Mouse (Mus musculus): ENCODE measurements around the gene Olfr279.
A peak's percentile ranks its signal among the peaks of the same experiment; 100 is the strongest.
"Not testable (repeated sequence)": the region's sequence is repeated elsewhere in the genome, so short reads cannot be mapped to it uniquely, and the experiment has no call there.

Olfr279 gene

DNA sequence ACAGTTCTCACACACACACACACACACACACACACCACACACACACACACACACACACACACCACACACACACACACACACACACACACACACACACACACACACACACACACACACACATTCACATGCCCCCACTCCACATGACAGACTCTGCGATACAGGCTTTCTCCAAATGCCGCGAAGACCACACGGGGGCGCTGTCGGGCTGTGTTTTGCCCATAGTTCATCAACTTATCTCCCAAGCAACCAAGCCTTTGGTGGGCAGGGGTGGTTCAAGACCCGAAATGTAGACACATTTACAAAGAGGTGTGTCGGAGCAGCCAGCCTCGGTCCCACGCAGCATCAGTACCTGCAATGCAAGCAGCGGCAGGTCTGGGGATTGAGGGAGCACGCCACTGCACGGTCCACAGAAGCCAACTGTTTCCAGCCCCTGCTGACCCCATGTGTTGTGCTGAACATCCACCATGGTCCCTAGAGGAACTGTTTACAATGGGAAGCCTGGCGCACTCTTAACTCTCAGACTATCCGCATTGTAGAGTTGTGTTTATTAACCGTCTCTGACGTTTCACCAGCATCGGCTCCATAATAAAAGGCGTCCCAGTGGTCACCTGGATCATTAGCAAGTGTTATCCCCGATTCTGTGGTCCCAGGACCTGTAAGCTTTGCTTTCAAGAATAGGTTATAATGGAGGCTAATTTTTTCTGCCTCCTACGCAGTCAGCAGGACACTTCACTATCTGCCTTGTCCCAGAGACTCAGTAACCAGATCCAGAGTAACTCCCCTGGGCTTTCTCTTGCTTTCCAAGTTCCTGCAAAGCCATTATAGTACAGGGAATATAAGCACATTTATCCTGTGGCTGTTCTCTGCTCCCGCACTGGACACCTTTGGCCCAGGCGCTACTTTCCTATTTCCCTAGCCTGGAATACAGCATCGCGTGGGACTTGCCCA, 18.5 kb downstream of the Olfr279 start:
- no peak for DNase-seq (ENCODE audit: extremely low spot score, low read depth, low spot score)

DNA sequence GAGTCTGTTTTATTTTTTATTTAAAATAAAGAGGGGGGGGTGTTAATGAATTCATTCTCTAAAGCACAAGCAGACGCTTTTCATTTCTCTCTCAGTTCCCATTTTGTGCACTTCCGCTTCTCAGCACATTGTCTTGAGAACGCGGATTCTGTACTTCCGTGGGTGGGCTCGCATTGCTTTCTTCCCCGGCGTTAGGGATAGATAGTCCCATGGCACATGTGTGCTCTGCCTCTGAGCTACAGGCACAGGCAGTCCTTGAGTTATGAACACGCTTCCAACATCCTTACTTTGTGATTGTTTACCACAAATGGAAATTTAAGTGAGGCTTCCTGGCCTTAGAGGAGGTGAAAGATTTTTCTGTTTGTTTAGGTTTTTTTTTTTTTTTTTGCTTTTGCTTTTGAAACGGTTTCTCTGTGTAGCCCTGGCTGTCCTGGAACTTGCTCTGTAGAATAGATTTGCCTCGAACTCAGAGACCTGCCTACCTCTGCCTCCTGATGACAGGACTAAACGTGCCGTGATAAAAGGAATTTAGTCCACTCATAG, 19.3 kb downstream of the Olfr279 start:
- no peak for DNase-seq (ENCODE audit: extremely low spot score, low read depth, low spot score)

GRCm38 (mm10) chr15:98512232-98512631, 20.0 kb downstream of the Olfr279 start:
- no peak for DNase-seq (ENCODE audit: extremely low spot score, low read depth, low spot score)

DNA sequence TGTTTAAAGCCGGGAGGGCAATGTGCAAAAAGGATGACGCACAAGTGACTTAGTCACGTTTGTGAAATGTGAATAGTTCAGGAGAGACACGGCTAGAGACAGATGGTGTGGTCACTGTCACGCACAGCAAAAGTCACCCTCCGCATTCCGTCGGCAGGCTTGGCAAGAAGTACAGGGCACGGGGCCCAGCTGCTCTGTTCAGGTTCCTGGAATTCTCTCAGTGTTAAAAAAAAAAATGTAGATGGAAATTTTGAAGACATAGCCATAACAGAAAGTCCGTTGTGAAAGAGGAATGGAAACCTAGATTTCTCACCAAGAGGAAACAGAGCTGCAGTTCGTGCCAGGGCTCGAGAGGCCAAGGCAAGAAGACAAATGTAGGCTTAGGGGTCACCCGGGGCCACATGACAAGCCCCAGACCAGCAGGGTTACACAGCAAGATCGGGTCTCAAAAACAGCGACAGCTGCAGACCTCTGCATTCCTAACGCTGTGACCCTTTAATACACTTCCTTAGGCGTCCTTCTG, 20.7 kb downstream of the Olfr279 start:
- no peak for DNase-seq (ENCODE audit: extremely low spot score, low read depth, low spot score)

GRCm38 (mm10) chr15:98513676-98514075, 21.5 kb downstream of the Olfr279 start:
- DNase-seq (ENCODE audit: extremely low spot score, low read depth, low spot score): not testable (repeated sequence)

DNA sequence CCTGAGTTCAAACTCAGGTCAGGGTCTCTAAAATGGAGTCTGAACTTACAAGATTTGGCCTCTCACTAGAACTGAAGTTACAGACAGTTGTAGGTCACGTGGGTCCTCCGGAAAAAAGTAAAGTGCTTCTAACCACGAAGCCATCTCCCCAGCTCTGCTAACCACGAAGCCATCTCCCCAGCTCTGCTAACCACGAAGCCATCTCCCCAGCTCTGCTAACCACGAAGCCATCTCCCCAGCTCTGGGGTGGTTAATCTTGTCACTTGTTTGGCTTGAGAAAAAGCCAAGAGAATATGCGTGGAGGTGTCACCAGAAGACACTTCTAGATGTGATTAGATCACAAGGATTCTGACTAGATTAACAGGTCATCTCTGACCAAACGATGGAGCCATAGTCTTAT, 21.9 kb downstream of the Olfr279 start:
- no peak for DNase-seq (ENCODE audit: extremely low spot score, low read depth, low spot score)

GRCm38 (mm10) chr15:98514845-98515244, 22.6 kb downstream of the Olfr279 start:
- not testable (repeated sequence) for DNase-seq (ENCODE audit: extremely low spot score, low read depth, low spot score)

GRCm38 (mm10) chr15:98517380-98518355, 25.5 kb downstream of the Olfr279 start:
- DNase-seq (ENCODE audit: extremely low spot score, low read depth, low spot score): no peak

DNA sequence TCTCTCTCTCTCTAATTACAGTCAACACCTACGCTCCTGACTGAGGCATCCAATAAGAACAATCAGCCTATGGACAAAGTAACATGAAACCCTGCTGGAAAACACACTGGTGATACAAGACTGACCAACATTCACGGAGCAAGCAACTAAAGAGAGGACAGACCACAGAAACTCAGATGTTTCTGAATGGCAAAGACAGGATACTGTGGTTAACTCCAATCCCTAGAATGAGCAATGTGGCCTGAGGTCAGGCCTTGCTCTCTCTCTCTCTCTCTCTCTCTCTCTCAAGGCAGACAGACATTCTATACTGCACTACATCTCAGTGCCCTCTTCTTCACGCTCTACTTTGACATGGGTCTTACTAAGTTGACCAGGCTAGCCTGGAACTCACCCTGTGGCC, 29.0 kb downstream of the Olfr279 start:
- DNase-seq (ENCODE audit: extremely low spot score, low read depth, low spot score): no peak

GRCm38 (mm10) chr15:98526057-98526456, 33.9 kb downstream of the Olfr279 start:
- DNase-seq (ENCODE audit: extremely low spot score, low read depth, low spot score): no peak

DNA sequence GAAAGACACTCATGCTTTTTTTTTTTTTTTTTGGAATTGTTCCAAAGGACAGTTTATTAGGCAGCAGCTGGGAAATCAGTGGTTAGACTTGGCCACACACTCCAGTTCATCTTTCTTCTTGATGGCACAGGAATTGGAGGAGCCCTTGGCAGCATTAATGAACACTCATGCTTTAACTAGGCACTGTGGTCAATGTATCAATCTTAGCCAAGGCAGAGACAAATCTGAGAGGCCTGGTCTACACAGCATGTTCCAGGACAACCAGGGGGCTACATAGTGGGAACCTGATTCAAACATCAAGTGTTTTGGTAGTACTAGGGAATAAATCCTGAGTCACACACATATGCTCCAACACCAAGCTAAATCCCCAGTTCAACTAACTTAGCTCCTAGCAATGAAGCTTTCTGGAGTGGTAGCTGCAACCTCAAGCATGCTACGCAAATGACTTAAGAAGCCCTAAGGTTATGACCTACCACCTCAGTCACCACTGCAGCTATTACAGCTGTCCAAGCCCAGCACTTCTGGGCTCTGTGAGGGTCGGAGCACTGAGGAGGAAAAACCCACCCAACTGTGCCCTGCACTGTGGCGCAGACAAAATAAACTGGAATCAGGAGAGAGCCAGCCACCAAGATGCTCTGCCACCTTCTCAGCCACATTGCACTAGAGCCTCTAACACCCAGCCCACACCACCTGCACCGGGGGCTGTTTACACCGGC, 35.0 kb downstream of the Olfr279 start:
- no peak for DNase-seq (ENCODE audit: extremely low spot score, low read depth, low spot score)

- DNase-seq (ENCODE audit: extremely low spot score, low read depth, low spot score): no peak
Measured at GRCm38 (mm10) chr15:98528066-98528563, 35.9 kb downstream of the Olfr279 start.

- DNase-seq (ENCODE audit: extremely low spot score, low read depth, low spot score): no peak
Measured at GRCm38 (mm10) chr15:98532281-98532680, 40.1 kb downstream of the Olfr279 start.

DNA sequence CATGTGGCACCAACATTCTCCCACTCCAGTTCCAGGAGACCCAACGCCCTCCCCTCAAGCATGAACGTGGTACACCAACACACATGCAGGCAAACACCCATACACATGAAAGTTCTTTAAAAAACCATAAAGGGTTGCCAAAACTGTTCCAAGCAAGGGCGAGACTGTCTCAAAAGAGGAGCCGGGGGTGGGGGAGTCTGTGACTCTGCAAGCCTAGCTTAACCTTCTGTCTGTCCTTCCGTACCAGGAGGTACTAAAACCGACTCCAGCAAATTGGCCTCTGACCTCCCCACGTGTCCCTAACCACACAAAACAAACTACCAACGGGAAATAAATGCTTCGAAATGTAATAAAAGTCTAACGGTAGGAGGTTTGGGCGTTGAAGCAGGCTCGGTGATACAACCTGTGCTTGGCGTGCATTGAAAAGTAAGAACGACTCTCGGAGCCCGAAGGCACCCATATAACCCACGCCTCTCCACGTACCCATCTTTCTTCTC, 40.9 kb downstream of the Olfr279 start:
- no peak for DNase-seq (ENCODE audit: extremely low spot score, low read depth, low spot score)

- peak; percentile 98 for DNase-seq (ENCODE audit: extremely low spot score, low read depth, low spot score)
Measured at GRCm38 (mm10) chr15:98533881-98534627, 41.9 kb downstream of the Olfr279 start, which contains the start of gene Kansl2. TSS of gene Kansl2 (minus strand) at chr15:98534264.

DNA sequence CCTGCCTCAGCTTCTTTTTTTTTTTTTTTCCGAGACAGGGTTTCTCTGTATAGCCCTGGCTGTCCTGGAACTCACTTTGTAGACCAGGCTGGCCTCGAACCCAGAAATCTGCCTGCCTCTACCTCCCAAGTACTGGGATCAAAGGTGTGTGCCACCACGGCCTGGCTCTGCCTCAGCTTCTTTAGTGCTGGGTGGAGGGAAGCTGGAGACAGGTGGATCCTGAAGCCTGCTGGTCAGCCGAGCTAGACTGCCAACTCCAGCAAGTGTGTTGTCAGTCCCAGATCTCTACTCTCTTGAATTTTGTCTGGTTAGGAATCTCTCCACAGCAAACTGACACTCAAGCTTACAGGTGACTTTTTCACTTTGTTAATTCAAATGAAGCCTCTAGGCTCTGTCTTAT, 43.7 kb downstream of the Olfr279 start:
- no peak for DNase-seq (ENCODE audit: extremely low spot score, low read depth, low spot score)

DNA sequence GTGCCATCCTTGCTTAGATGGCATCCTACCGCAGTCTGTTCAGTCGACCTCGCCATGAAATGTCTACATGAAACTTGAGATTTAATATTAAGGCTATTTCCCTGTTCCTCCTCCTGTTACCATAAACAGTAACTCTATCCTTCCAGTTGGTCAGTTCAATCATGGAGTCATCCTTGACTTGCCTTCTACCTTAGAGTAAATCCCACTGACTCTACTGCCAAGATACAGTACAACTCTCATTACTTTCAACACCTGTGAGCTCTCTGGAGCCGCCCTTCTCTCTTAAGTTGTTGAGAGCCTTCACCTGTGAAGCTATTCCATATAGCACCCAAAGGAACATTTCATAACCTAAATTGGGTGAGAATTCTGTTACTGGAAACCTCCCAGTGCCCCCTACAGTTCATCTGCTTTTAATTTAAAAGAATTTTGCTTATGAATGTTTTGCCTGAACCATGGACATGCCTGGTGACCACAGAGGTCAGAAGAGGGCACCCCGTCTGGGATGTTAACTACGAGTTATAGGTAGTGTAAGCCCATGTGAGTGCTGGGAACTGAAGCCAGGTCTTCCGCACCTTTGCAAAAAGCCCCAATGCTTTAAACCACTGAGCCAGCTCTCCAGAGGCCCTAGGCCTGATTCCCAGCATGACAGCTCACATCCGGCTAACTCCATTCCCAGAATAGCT, 44.8 kb downstream of the Olfr279 start:
- no peak for DNase-seq (ENCODE audit: extremely low spot score, low read depth, low spot score)

- no peak for DNase-seq (ENCODE audit: extremely low spot score, low read depth, low spot score)
Measured at GRCm38 (mm10) chr15:98537923-98538322, 45.7 kb downstream of the Olfr279 start.

- DNase-seq (ENCODE audit: extremely low spot score, low read depth, low spot score): no peak
Measured at GRCm38 (mm10) chr15:98541064-98541463, 48.9 kb downstream of the Olfr279 start.
